26 mouse cellular contexts compared by ENCODE assay signal in genomic region chr1:96019443-96019842, GRCm38 (mm10).
DNase-seq lines count a peak whose midpoint lies in the region; ATAC-seq lines count a peak whose summit lies in the region.
"Had no signal": no experiment of that assay in that cellular context is flagged by ENCODE, and none has a peak within 500 bp of the region (broad histone marks: within the 10 kb centered on the region; RNA-seq: fewer than 3 reads in every experiment).

No protein-coding gene starts in this region.

- no peak overlapping the region for H3K9ac ChIP-seq in forebrain, embryonic 14.5 days (ENCODE audit: low read length)
- no peak overlapping the region for H3K9ac ChIP-seq in forebrain, embryonic 12.5 days
- no peak overlapping the region for H3K9ac ChIP-seq in kidney, embryonic 14.5 days (ENCODE audit: low read depth, low read length)
- H3K9ac ChIP-seq: embryonic facial prominence, embryonic 13.5 days; heart, embryonic 12.5 days; heart, embryonic 15.5 days; hindbrain, embryonic 13.5 days; intestine, embryonic 15.5 days had no signal

- H3K9me3 ChIP-seq in forebrain, embryonic 14.5 days (replicated peaks; ENCODE audit: control insufficient read depth, low read length) = no peaks in the 10 kb centered on the region
- H3K9me3 ChIP-seq in forebrain, embryonic 12.5 days = no peaks in the 10 kb centered on the region
- H3K9me3 ChIP-seq in kidney, embryonic 14.5 days (ENCODE audit: control insufficient read depth, low read length) = no peaks in the 10 kb centered on the region
- H3K9me3 ChIP-seq: embryonic facial prominence, embryonic 10.5 days; embryonic facial prominence, embryonic 13.5 days; heart, embryonic 12.5 days; heart, embryonic 15.5 days; hindbrain, embryonic 10.5 days; hindbrain, embryonic 13.5 days; intestine, embryonic 15.5 days had no signal

- DNase-seq in embryo, embryonic 10.5 days (ENCODE audit: low spot score) = peak; percentile 1
- DNase-seq in embryo, embryonic 9.5 days (ENCODE audit: extremely low spot score) = no peak
- peak; percentile 19 for DNase-seq in forebrain, embryonic 14.5 days (ENCODE audit: low spot score)
- DNase-seq in retina, embryonic 14.5 days (ENCODE audit: low spot score) = peak; percentile 37
- no peak for DNase-seq in retina, postnatal 1 day
- DNase-seq: adrenal gland, postnatal 10 days; adrenal gland, postnatal 36 days; cerebellum, adult 11-12 months; cerebellum, adult 8-10 months; cerebellum, postnatal 10 days; gastrocnemius, postnatal 25 days; heart, adult 18-20 months; heart, postnatal 10 days; heart, postnatal 36 days had no signal

- H3K27ac ChIP-seq in forebrain, embryonic 14.5 days (ENCODE audit: low read depth, low read length) = no peak overlapping the region
- no peak overlapping the region for H3K27ac ChIP-seq in forebrain, embryonic 12.5 days
- H3K27ac ChIP-seq in kidney, embryonic 14.5 days (ENCODE audit: low read depth, low read length) = no peak overlapping the region
- H3K27ac ChIP-seq: embryonic facial prominence, embryonic 10.5 days; embryonic facial prominence, embryonic 13.5 days; heart, embryonic 15.5 days; hindbrain, embryonic 10.5 days; hindbrain, embryonic 13.5 days; intestine, embryonic 15.5 days had no signal

- H3K4me2 ChIP-seq in forebrain, embryonic 14.5 days (ENCODE audit: low read length) = no peak overlapping the region
- H3K4me2 ChIP-seq in forebrain, embryonic 12.5 days = no peak overlapping the region
- no peak overlapping the region for H3K4me2 ChIP-seq in kidney, embryonic 14.5 days (replicated peaks; ENCODE audit: low read depth, low read length)
- H3K4me2 ChIP-seq: embryonic facial prominence, embryonic 13.5 days; heart, embryonic 12.5 days; heart, embryonic 15.5 days; hindbrain, embryonic 13.5 days; intestine, embryonic 15.5 days had no signal

- H3K4me1 ChIP-seq in forebrain, embryonic 14.5 days (ENCODE audit: control insufficient read depth, insufficient read depth, low read length) = no peaks in the 10 kb centered on the region
- H3K4me1 ChIP-seq in forebrain, embryonic 12.5 days = no peaks in the 10 kb centered on the region
- no peaks in the 10 kb centered on the region for H3K4me1 ChIP-seq in kidney, embryonic 14.5 days (ENCODE audit: control insufficient read depth, insufficient read depth, low read length)
- H3K4me1 ChIP-seq: embryonic facial prominence, embryonic 10.5 days; embryonic facial prominence, embryonic 13.5 days; heart, embryonic 12.5 days; heart, embryonic 15.5 days; hindbrain, embryonic 10.5 days; hindbrain, embryonic 13.5 days; intestine, embryonic 15.5 days had no signal

- no peaks in the 10 kb centered on the region for H3K27me3 ChIP-seq in forebrain, embryonic 14.5 days (replicated peaks; ENCODE audit: control insufficient read depth, insufficient read depth, low read length)
- H3K27me3 ChIP-seq in forebrain, embryonic 12.5 days = no peaks in the 10 kb centered on the region
- no peaks in the 10 kb centered on the region for H3K27me3 ChIP-seq in kidney, embryonic 14.5 days (ENCODE audit: control insufficient read depth, insufficient read depth, low read length)
- H3K27me3 ChIP-seq: embryonic facial prominence, embryonic 13.5 days; heart, embryonic 12.5 days; heart, embryonic 15.5 days; hindbrain, embryonic 13.5 days; intestine, embryonic 15.5 days; Patski had no signal

- WGBS in forebrain, embryonic 14.5 days = 16% methylated on average over 1 of the region's 1 CpGs
- WGBS in forebrain, embryonic 12.5 days = 39% methylated on average over 1 of the region's 1 CpGs
- 88% methylated on average over 1 of the region's 1 CpGs for WGBS in kidney, embryonic 14.5 days

- no peak overlapping the region for H3K4me3 ChIP-seq in forebrain, embryonic 14.5 days (ENCODE audit: low read depth, low read length)
- no peak overlapping the region for H3K4me3 ChIP-seq in forebrain, embryonic 12.5 days (replicated peaks)
- H3K4me3 ChIP-seq in kidney, embryonic 14.5 days (ENCODE audit: low read length) = no peak overlapping the region
- H3K4me3 ChIP-seq: embryonic facial prominence, embryonic 10.5 days; embryonic facial prominence, embryonic 13.5 days; erythroblast, embryonic 14.5 days; heart, embryonic 12.5 days; heart, embryonic 15.5 days; hindbrain, embryonic 10.5 days; hindbrain, embryonic 13.5 days; intestine, embryonic 15.5 days had no signal

- peak; percentile 57; the same call in 1 of the 2 replicates for ATAC-seq in forebrain, embryonic 14.5 days
- no peak; the same call in 1 of the 2 replicates for ATAC-seq in forebrain, embryonic 12.5 days (ENCODE audit: low FRiP score)
- ATAC-seq in kidney, embryonic 14.5 days (ENCODE audit: low FRiP score, low TSS enrichment) = no peak
- ATAC-seq: hindbrain, embryonic 16.5 days; intestine, embryonic 15.5 days; Patski had no signal

- H3K36me3 ChIP-seq in forebrain, embryonic 14.5 days (ENCODE audit: control insufficient read depth, insufficient read depth, low read length) = no peaks in the 10 kb centered on the region
- H3K36me3 ChIP-seq in forebrain, embryonic 12.5 days (replicated peaks) = no peaks in the 10 kb centered on the region
- H3K36me3 ChIP-seq in kidney, embryonic 14.5 days (ENCODE audit: control insufficient read depth, insufficient read depth, low read length) = no peaks in the 10 kb centered on the region
- H3K36me3 ChIP-seq: embryonic facial prominence, embryonic 10.5 days; embryonic facial prominence, embryonic 13.5 days; heart, embryonic 12.5 days; heart, embryonic 15.5 days; hindbrain, embryonic 10.5 days; hindbrain, embryonic 13.5 days; intestine, embryonic 15.5 days had no signal

Comparison
In these comparisons a context has a peak if more than half of its experiments do, and no peak if none do; other contexts are left out.
1. DNase-seq: peak in embryo, embryonic 10.5 days (single experiment), forebrain, embryonic 14.5 days (single experiment) and retina, embryonic 14.5 days (single experiment); none in embryo, embryonic 9.5 days (single experiment) and retina, postnatal 1 day (single experiment).